Mouse (Mus musculus) neural tube, embryonic 14.5 days (tissue): Measurements from ENCODE around the gene Stambpl1. TPM values are rescaled to one million over a fixed set of nuclear protein-coding genes. Genes with fewer than 3 reads are reported as not detected.

Source experiments
- ATAC-seq: fragments of 200-750 bp; cut with Nextera tagmentation; 2 replicates; pipeline ENCODE4 v1.8.0; 2017; ENCODE audit warnings: low read depth, mild to moderate bottlenecking, moderate TSS enrichment, moderate library complexity
- H3K27ac ChIP-seq: fragments of 300-500 bp; sonication (generic); 2 replicates; pipeline ENCODE4 v1.5.1; 2014; ENCODE audit warnings: low read depth, mild to moderate bottlenecking, control low read depth, low read length, moderate library complexity, mixed read lengths
- H3K27me3 ChIP-seq: fragments of 300-500 bp; sonication (generic); 2 replicates; pipeline ENCODE4 v1.6.1; 2014; ENCODE audit warnings: low read length; ENCODE audit not compliant: control insufficient read depth, insufficient read depth
- H3K36me3 ChIP-seq: fragments of 300-500 bp; sonication (generic); 2 replicates; pipeline ENCODE4 v1.6.1; 2014; ENCODE audit warnings: low read length, mixed read lengths; ENCODE audit not compliant: control insufficient read depth, insufficient read depth
- H3K4me1 ChIP-seq: fragments of 300-500 bp; sonication (generic); 2 replicates; pipeline ENCODE4 v1.6.1; 2014; ENCODE audit warnings: low read length; ENCODE audit not compliant: control insufficient read depth, insufficient read depth
- H3K4me2 ChIP-seq: fragments of 300-500 bp; sonication (generic); 2 replicates; pipeline ENCODE4 v1.6.1; 2014; ENCODE audit warnings: mild to moderate bottlenecking, low read depth, low read length, control low read depth
- H3K4me3 ChIP-seq: fragments of 300-500 bp; sonication (generic); 2 replicates; pipeline ENCODE4 v1.5.1; 2014; ENCODE audit warnings: low read depth, low read length, control low read depth, mixed read lengths
- H3K9ac ChIP-seq: fragments of 300-500 bp; sonication (generic); replicated peaks from 2 replicates; pipeline ENCODE4 v1.6.1; 2014; ENCODE audit warnings: low read depth, mild to moderate bottlenecking, control low read depth, low read length, mixed read lengths
- H3K9me3 ChIP-seq: fragments of 300-500 bp; sonication (generic); 2 replicates; pipeline ENCODE4 v1.6.1; 2016; ENCODE audit warnings: low read length; ENCODE audit not compliant: control insufficient read depth
- WGBS: fragments of 180-500 bp; shearing (Covaris S2); extraction: QIAGEN DNeasy Blood & Tissue Kit; methylation state at CpG from one replicate; pipeline ENCODE4 v1.1.7; 2014; 5-methylcytosine and 5-hydroxymethylcytosine counted together
- polyA plus RNA-seq: library from polyadenylated mRNA; unstranded; fragments of >200 nt; fragmentation: Nextera tagmentation; extraction: Ambion mirVana; gene quantifications from 2 replicates; pipeline ENCODE4 v1.2.1, GENCODE M21; 2014

The Stambpl1 gene
- polyA plus RNA-seq, 1 experiment from 2014 or later, result 25.7 TPM

- ATAC-seq, result no peak
- no peak overlapping the region for H3K4me2 ChIP-seq
- 82% methylated on average over 3 of the region's 3 CpGs for WGBS
Measured at GRCm38 (mm10) chr19:34220732-34221380, 28.8 kb downstream of the Stambpl1 start.

DNA sequence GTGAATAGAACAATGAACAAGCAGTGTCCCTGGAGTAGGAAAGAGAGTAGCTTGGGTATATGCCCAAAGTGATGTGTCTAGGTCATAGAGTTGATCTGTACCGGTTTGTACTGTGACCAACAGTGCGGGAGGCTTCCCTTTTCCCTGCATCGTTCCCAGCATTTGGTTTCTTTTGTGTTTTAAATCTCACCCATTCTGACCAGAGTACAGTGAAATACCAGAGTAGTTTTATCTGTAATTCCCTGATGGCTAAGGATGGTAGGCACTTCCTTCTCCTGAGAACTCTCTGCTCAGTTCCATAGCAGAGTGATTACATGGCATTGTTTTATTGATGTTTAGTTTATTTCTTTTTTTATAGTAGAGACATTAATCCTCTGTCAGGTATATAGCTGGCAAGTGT is 30.8 kb downstream of the Stambpl1 start:
- 94% methylated on average over 3 of the region's 3 CpGs for WGBS
- H3K4me1 ChIP-seq, result no peaks in the 10 kb centered on the region
- no peak for ATAC-seq

More at GRCm38 (mm10) chr19:34220732-34221380, 28.8 kb downstream of the Stambpl1 start:
- Histone ChIP-seq H3K36me3 (no peaks in the 10 kb centered on the region), H3K9ac (no peak overlapping the region), H3K27ac (no peak overlapping the region), H3K9me3 (no peaks in the 10 kb centered on the region), H3K27me3 (no peaks in the 10 kb centered on the region), H3K4me3 (no peak overlapping the region), H3K4me1 (no peaks in the 10 kb centered on the region)

GRCm38 (mm10) chr19:34231596-34231995 is 39.6 kb downstream of the Stambpl1 start:
- no peak overlapping the region for H3K4me2 ChIP-seq
- no peaks in the 10 kb centered on the region for H3K36me3 ChIP-seq
- no peaks in the 10 kb centered on the region for H3K4me1 ChIP-seq
- H3K27me3 ChIP-seq, result no peaks in the 10 kb centered on the region
- ATAC-seq, result no peak
- 61% methylated on average over 7 of the region's 7 CpGs for WGBS
- H3K4me3 ChIP-seq, result no peak overlapping the region
- no peak overlapping the region for H3K27ac ChIP-seq
- H3K9me3 ChIP-seq, result no peaks in the 10 kb centered on the region
- H3K9ac ChIP-seq, result no peak overlapping the region

More for the DNA sequence above, 30.8 kb downstream of the Stambpl1 start:
- Histone ChIP-seq H3K9me3 (no peaks in the 10 kb centered on the region), H3K27me3 (no peaks in the 10 kb centered on the region), H3K9ac (no peak overlapping the region), H3K4me3 (no peak overlapping the region), H3K27ac (no peak overlapping the region), H3K4me2 (no peak overlapping the region), H3K36me3 (no peaks in the 10 kb centered on the region)

DNA sequence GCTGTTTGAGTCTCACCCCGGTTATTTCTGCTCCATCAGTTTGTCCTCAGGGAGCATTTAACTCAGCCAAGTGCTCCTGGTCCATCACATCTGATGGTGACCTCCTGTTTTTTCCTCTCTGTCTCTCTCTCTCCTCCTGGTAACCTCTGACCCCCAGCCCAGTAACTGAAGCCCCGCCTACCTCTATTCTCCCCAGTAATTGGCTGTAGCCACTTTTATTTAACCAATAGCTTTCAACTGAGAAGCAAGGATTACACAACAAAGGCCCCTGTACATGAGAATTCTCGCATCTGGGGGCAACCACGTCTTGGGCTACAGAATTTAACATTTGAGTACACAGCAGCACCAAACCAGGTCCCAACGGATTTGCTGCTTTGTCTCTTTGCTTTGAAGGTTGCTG is 40.3 kb downstream of the Stambpl1 start:
- H3K27me3 ChIP-seq, result no peaks in the 10 kb centered on the region
- no peaks in the 10 kb centered on the region for H3K9me3 ChIP-seq
- no peak overlapping the region for H3K4me2 ChIP-seq
- H3K4me1 ChIP-seq, result no peaks in the 10 kb centered on the region
- H3K9ac ChIP-seq, result no peak overlapping the region
- no peak overlapping the region for H3K27ac ChIP-seq
- no peak for ATAC-seq
- H3K36me3 ChIP-seq, result no peaks in the 10 kb centered on the region
- H3K4me3 ChIP-seq, result no peak overlapping the region
- whole genome bisulfite sequencing, result 57% methylated on average over 5 of the region's 5 CpGs

- no peaks in the 10 kb centered on the region for H3K9me3 ChIP-seq
- no peaks in the 10 kb centered on the region for H3K4me1 ChIP-seq
- 63% methylated on average over 14 of the region's 14 CpGs for WGBS
- no peak; the same call in 1 of the 2 replicates for ATAC-seq
- no peaks in the 10 kb centered on the region; the same call in 1 of the 2 replicates for H3K36me3 ChIP-seq
- no peak overlapping the region for H3K27ac ChIP-seq
- no peak overlapping the region for H3K4me3 ChIP-seq
- no peak overlapping the region for H3K9ac ChIP-seq
- no peak overlapping the region for H3K4me2 ChIP-seq
- no peaks in the 10 kb centered on the region for H3K27me3 ChIP-seq
Measured at GRCm38 (mm10) chr19:34233944-34234343, 41.9 kb downstream of the Stambpl1 start.

DNA sequence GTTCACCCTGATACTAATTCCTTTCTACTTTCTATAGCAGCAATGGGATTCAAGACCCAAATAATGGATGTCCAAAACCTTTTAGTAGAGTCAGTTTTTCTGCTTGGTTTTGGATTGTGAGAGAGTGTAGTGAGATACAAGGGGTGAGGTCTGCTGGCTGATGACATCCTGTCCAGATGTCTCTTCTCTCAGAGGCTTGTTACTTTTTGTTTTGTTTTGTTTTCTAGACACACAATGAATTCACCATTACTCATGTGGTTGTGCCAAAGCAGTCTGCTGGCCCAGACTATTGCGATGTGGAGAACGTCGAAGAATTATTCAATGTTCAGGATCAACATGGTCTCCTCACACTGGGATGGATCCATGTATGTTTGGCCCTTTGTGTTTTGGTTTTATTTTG is 44.0 kb downstream of the Stambpl1 start:
- Histone ChIP-seq H3K9me3 (no peaks in the 10 kb centered on the region), H3K36me3 (no peaks in the 10 kb centered on the region; the same call in 1 of the 2 replicates), H3K27ac (no peak overlapping the region), H3K4me2 (no peak overlapping the region), H3K9ac (no peak overlapping the region), H3K4me3 (no peak overlapping the region), H3K27me3 (no peaks in the 10 kb centered on the region), H3K4me1 (no peaks in the 10 kb centered on the region)
- 88% methylated on average over 3 of the region's 3 CpGs for WGBS
- ATAC-seq, result no peak

GRCm38 (mm10) chr19:34237746-34238145 is 45.7 kb downstream of the Stambpl1 start:
- no peaks in the 10 kb centered on the region for H3K4me1 ChIP-seq
- no peak for ATAC-seq
- H3K27me3 ChIP-seq, result no peaks in the 10 kb centered on the region
- H3K4me2 ChIP-seq, result no peak overlapping the region
- no peaks in the 10 kb centered on the region; the same call in 1 of the 2 replicates for H3K36me3 ChIP-seq
- WGBS, result 96% methylated on average over 2 of the region's 2 CpGs
- H3K27ac ChIP-seq, result no peak overlapping the region
- no peaks in the 10 kb centered on the region for H3K9me3 ChIP-seq
- no peak overlapping the region for H3K9ac ChIP-seq
- H3K4me3 ChIP-seq, result no peak overlapping the region

DNA sequence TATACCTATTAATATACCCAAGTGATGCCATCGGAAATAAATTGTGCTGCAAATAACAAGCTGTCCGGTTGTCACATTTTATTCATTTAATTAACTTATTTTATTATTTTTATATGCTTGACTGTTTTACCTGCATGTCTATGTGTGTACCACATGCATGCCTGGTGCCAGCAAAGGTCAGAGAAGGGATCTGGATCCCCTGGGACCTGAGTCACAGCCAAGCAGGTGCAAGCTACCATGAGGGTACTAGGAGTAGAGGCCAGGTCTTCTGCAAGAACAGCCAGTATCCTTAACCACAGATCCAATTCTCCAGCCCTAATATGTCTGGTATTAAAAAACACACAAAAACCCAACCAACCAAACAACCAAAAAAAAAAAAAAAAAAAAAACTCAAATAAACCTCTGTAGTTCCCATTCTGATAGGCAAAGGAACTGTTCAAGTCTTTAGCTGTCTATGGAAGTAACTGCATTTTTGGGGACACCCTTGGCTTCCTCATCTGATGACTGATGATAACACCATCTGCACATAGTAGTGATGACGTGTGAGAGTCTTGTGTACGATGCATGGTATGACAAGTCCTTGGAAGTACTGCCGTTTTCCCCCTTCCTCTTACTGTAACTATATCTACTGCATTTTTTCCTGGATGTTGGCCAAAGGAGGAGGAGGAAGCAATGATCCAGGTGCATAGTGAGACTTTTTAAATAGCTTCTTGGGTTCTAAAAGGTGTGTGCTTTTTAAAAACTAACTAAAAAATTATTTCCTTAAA is 48.4 kb downstream of the Stambpl1 start:
- no peak overlapping the region for H3K9ac ChIP-seq
- 93% methylated on average over 5 of the region's 5 CpGs for WGBS
- H3K27ac ChIP-seq, result no peak overlapping the region
- no peaks in the 10 kb centered on the region for H3K27me3 ChIP-seq
- no peaks in the 10 kb centered on the region for H3K9me3 ChIP-seq
- no peak for ATAC-seq
- H3K36me3 ChIP-seq, result no peaks in the 10 kb centered on the region; the same call in 1 of the 2 replicates
- no peak overlapping the region for H3K4me3 ChIP-seq
- no peak overlapping the region for H3K4me2 ChIP-seq
- H3K4me1 ChIP-seq, result no peaks in the 10 kb centered on the region

DNA sequence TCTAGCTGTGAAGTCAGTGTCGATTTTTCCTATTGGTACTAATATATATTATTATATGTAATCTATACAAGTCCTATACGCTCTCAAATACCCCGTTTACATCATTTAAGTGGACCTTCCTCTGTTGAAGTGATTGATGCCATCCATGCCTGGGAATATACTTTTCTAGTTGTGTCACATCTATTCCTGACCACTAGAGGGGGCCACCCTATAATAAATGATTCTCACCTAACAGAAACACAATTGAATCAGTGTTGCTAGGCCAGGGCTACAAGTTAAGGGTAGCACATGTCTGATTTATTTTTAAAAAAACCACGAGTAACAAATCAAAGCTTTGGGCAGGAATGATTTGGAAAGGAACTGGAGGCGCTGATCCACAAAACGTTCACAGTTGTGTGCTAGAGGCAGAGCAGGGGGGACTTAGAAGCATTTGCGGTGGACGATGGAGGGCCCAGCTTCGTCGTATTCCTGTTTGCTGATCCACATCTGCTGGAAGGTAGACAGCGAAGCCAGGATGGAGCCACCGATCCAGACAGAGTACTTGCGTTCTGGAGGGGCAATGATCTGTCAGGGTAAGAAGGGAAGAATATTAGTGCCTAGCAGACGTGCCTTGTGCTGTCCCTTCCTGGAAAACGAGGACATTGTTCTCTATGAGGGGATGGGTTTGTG is 49.4 kb downstream of the Stambpl1 start:
- Histone ChIP-seq H3K9me3 (no peaks in the 10 kb centered on the region), H3K36me3 (no peaks in the 10 kb centered on the region; the same call in 1 of the 2 replicates), H3K9ac (no peak overlapping the region), H3K27ac (no peak overlapping the region), H3K4me2 (no peak overlapping the region), H3K27me3 (no peaks in the 10 kb centered on the region), H3K4me3 (no peak overlapping the region), H3K4me1 (no peaks in the 10 kb centered on the region)
- WGBS, result 72% methylated on average over 15 of the region's 15 CpGs
- ATAC-seq, result peak; percentile 44; the same call in 1 of the 2 replicates
